ENCODE assay signal across 8 mouse cellular contexts in the genomic region with DNA sequence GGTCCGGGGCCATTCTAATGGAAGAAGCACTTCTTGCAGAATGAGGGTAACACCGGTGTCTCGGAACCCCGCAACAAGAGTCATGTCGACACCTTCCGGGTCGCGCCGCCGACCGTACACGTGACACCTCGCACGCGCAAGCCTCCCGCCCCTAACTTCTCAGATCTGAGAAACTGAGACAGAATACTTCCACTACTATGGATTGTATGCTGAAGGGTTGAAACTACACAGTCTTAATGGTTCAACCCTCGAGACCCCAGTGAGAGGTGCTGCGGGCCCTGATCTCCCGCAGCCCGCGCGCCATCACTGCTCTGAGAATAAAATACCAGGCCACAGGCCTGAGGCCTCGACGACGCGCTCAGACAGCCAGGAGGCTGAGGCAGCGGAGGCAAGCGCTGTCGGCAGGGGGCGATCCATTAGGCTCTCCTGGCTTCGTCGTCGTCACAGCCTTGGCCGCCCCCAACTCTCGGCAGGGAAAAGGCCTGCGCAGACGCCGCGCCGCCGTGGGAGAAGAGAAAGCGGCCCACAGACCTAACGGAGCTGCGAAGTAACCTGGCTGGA. TPM values are rescaled to one million over a fixed set of nuclear protein-coding genes. Genes with fewer than 3 reads are reported as not detected.
DNase-seq lines count a peak whose midpoint lies in the region; ATAC-seq and TF ChIP-seq lines count a peak whose summit lies in the region.

No protein-coding gene starts in this region.

- H3K9ac ChIP-seq in embryonic facial prominence, embryonic 13.5 days = peak overlapping the region; percentile 100
- peak overlapping the region; percentile 99 for H3K9ac ChIP-seq in kidney, embryonic 14.5 days (ENCODE audit: low read depth, low read length)
- peak overlapping the region; percentile 97 for H3K9ac ChIP-seq in limb, embryonic 15.5 days
- H3K9ac ChIP-seq in midbrain, postnatal 0 days (replicated peaks; ENCODE audit: low read length, poor library complexity, severe bottlenecking) = peak overlapping the region; percentile 96
- H3K9ac ChIP-seq in stomach, embryonic 14.5 days (replicated peaks; ENCODE audit: low read depth, low read length) = peak overlapping the region; percentile 99

- TF ChIP-seq CTCF in midbrain, postnatal 0 days (IDR thresholded peaks at IDR 0.05) = peak; percentile 68

- H3K9me3 ChIP-seq in embryonic facial prominence, embryonic 13.5 days = no peaks in the 10 kb centered on the region
- H3K9me3 ChIP-seq in kidney, embryonic 14.5 days (ENCODE audit: control insufficient read depth, low read length) = no peaks in the 10 kb centered on the region
- H3K9me3 ChIP-seq in limb, embryonic 15.5 days = no peaks in the 10 kb centered on the region
- H3K9me3 ChIP-seq in midbrain, postnatal 0 days (ENCODE audit: low read length) = no peaks in the 10 kb centered on the region
- no peaks in the 10 kb centered on the region for H3K9me3 ChIP-seq in stomach, embryonic 14.5 days (ENCODE audit: control insufficient read depth, low read depth, low read length)

- peaks cover 9% of the 10 kb centered on the region for H3K36me3 ChIP-seq in embryonic facial prominence, embryonic 13.5 days
- peaks cover 10% of the 10 kb centered on the region; the same call in 1 of the 2 replicates for H3K36me3 ChIP-seq in kidney, embryonic 14.5 days (ENCODE audit: control insufficient read depth, insufficient read depth, low read length)
- no peaks in the 10 kb centered on the region for H3K36me3 ChIP-seq in limb, embryonic 15.5 days
- no peaks in the 10 kb centered on the region for H3K36me3 ChIP-seq in midbrain, postnatal 0 days (ENCODE audit: insufficient read depth, low read length)
- H3K36me3 ChIP-seq in stomach, embryonic 14.5 days (ENCODE audit: control insufficient read depth, insufficient read depth, low read length) = peaks cover 4% of the 10 kb centered on the region

- peaks cover 32% of the 10 kb centered on the region for H3K4me1 ChIP-seq in embryonic facial prominence, embryonic 13.5 days
- peaks cover 28% of the 10 kb centered on the region for H3K4me1 ChIP-seq in kidney, embryonic 14.5 days (ENCODE audit: control insufficient read depth, insufficient read depth, low read length)
- peaks cover 25% of the 10 kb centered on the region for H3K4me1 ChIP-seq in limb, embryonic 15.5 days
- peaks cover 14% of the 10 kb centered on the region for H3K4me1 ChIP-seq in midbrain, postnatal 0 days (ENCODE audit: insufficient read depth, low read length)
- peaks cover 21% of the 10 kb centered on the region; the same call in 1 of the 2 replicates for H3K4me1 ChIP-seq in stomach, embryonic 14.5 days (ENCODE audit: control insufficient read depth, insufficient read depth, low read length)

- ATAC-seq in embryonic facial prominence, embryonic 13.5 days (ENCODE audit: insufficient number of reproducible peaks, insufficient read depth, low FRiP score, low TSS enrichment, low read depth) = peak; percentile 75
- peak; percentile 81 for ATAC-seq in kidney, embryonic 14.5 days (ENCODE audit: low FRiP score, low TSS enrichment)
- ATAC-seq in limb, embryonic 15.5 days (ENCODE audit: insufficient number of reproducible peaks, low FRiP score, low TSS enrichment, low read depth) = peak; percentile 66; the same call in 1 of the 2 replicates
- peak; percentile 85 for ATAC-seq in midbrain, postnatal 0 days (ENCODE audit: low FRiP score)
- ATAC-seq in stomach, embryonic 14.5 days (ENCODE audit: insufficient number of reproducible peaks, insufficient read depth, low FRiP score, low read depth) = peak; percentile 77

- peak overlapping the region; percentile 95 for H3K4me3 ChIP-seq in embryonic facial prominence, embryonic 13.5 days
- H3K4me3 ChIP-seq in kidney, embryonic 14.5 days (ENCODE audit: low read length) = peak overlapping the region; percentile 88
- H3K4me3 ChIP-seq in limb, embryonic 15.5 days = peak overlapping the region; percentile 91
- peak overlapping the region; percentile 91 for H3K4me3 ChIP-seq in midbrain, postnatal 0 days (ENCODE audit: low read depth, low read length)
- peak overlapping the region; percentile 95 for H3K4me3 ChIP-seq in stomach, embryonic 14.5 days (ENCODE audit: low read depth, low read length)

- DNase-seq in 416B (ENCODE audit: low read depth) = peak; percentile 83
- DNase-seq in adrenal gland, adult 8-10 months = peak; percentile 59
- peak; percentile 35 for DNase-seq in heart, adult 8-10 months (ENCODE audit: low spot score)
- DNase-seq in midbrain, postnatal 0 days (ENCODE audit: low spot score) = peak; percentile 82

- no peaks in the 10 kb centered on the region for H3K27me3 ChIP-seq in embryonic facial prominence, embryonic 13.5 days
- no peaks in the 10 kb centered on the region for H3K27me3 ChIP-seq in kidney, embryonic 14.5 days (ENCODE audit: control insufficient read depth, insufficient read depth, low read length)
- no peaks in the 10 kb centered on the region for H3K27me3 ChIP-seq in limb, embryonic 15.5 days
- H3K27me3 ChIP-seq in midbrain, postnatal 0 days (ENCODE audit: insufficient read depth, low read length) = no peaks in the 10 kb centered on the region
- no peaks in the 10 kb centered on the region for H3K27me3 ChIP-seq in stomach, embryonic 14.5 days (ENCODE audit: control insufficient read depth, insufficient read depth, low read length)

- H3K4me2 ChIP-seq in embryonic facial prominence, embryonic 13.5 days = peak overlapping the region; percentile 95
- peak overlapping the region; percentile 94 for H3K4me2 ChIP-seq in kidney, embryonic 14.5 days (replicated peaks; ENCODE audit: low read depth, low read length)
- H3K4me2 ChIP-seq in limb, embryonic 15.5 days = peak overlapping the region; percentile 72
- H3K4me2 ChIP-seq in midbrain, postnatal 0 days (ENCODE audit: low read depth, low read length, poor library complexity, severe bottlenecking) = peak overlapping the region; percentile 87
- peak overlapping the region; percentile 91 for H3K4me2 ChIP-seq in stomach, embryonic 14.5 days (replicated peaks; ENCODE audit: low read depth, low read length)

- WGBS in embryonic facial prominence, embryonic 13.5 days = under 1% methylated on average over 44 of the region's 44 CpGs
- WGBS in kidney, embryonic 14.5 days = under 1% methylated on average over 44 of the region's 44 CpGs
- under 1% methylated on average over 44 of the region's 44 CpGs for WGBS in limb, embryonic 15.5 days
- WGBS in midbrain, postnatal 0 days = 0% methylated on average over 44 of the region's 44 CpGs
- under 1% methylated on average over 42 of the region's 44 CpGs for WGBS in stomach, embryonic 14.5 days

- peak overlapping the region; percentile 96 for H3K27ac ChIP-seq in embryonic facial prominence, embryonic 13.5 days
- H3K27ac ChIP-seq in kidney, embryonic 14.5 days (ENCODE audit: low read depth, low read length) = peak overlapping the region; percentile 95
- H3K27ac ChIP-seq in limb, embryonic 15.5 days = peak overlapping the region; percentile 96
- H3K27ac ChIP-seq in midbrain, postnatal 0 days (ENCODE audit: low read depth, low read length) = peak overlapping the region; percentile 97
- H3K27ac ChIP-seq in stomach, embryonic 14.5 days (ENCODE audit: low read length) = peak overlapping the region; percentile 96

RNA-seq across cellular contexts. Expression of gene Hnrnpm, which starts 1.9 kb away (rescaled TPM):
- 100 to 1,000 TPM; 130 to 158 (median 141) TPM for total RNA-seq in adrenal gland, adult 8-10 months (2022)
- 372 and 384 TPM in 2 replicates for polyA plus RNA-seq in embryonic facial prominence, embryonic 13.5 days (2015; fragmentation: Nextera tagmentation; extraction: Ambion mirVana)
- total RNA-seq in heart, adult 8-10 months (2022) = 10 to 100 TPM; 76.0 to 96.9 (median 84.0) TPM
- 375 and 422 TPM in 2 replicates for polyA plus RNA-seq in kidney, embryonic 14.5 days (2014; fragmentation: Nextera tagmentation; extraction: Ambion mirVana)
- polyA plus RNA-seq in limb, embryonic 15.5 days (2015; fragmentation: Nextera tagmentation; extraction: Ambion mirVana) = 274 and 281 TPM in 2 replicates
- total RNA-seq in midbrain, postnatal 0 days (2014; rRNA removed) = 48.7 and 58.1 TPM in 2 replicates
- 113 and 124 TPM in 2 replicates for polyA plus RNA-seq in midbrain, postnatal 0 days (2015; fragmentation: Nextera tagmentation; extraction: Ambion mirVana)
- polyA plus RNA-seq in stomach, embryonic 14.5 days (2014; fragmentation: Nextera tagmentation; extraction: Ambion mirVana) = 313 and 333 TPM in 2 replicates

RNA-seq across cellular contexts. Expression of gene March2, which starts 33.7 kb away (rescaled TPM):
- 100 to 1,000 TPM in 3 of 4 experiments, 10 to 100 TPM in 1; 96.1 to 125 (median 112) TPM for total RNA-seq in adrenal gland, adult 8-10 months (2022)
- polyA plus RNA-seq in embryonic facial prominence, embryonic 13.5 days (2015; fragmentation: Nextera tagmentation; extraction: Ambion mirVana) = 42.6 and 46.9 TPM in 2 replicates
- 100 to 1,000 TPM; 126 to 160 (median 136) TPM for total RNA-seq in heart, adult 8-10 months (2022)
- polyA plus RNA-seq in kidney, embryonic 14.5 days (2014; fragmentation: Nextera tagmentation; extraction: Ambion mirVana) = 31.2 and 46.1 TPM in 2 replicates
- polyA plus RNA-seq in limb, embryonic 15.5 days (2015; fragmentation: Nextera tagmentation; extraction: Ambion mirVana) = 62.6 and 65.6 TPM in 2 replicates
- total RNA-seq in midbrain, postnatal 0 days (2014; rRNA removed) = 90.1 and 100 TPM in 2 replicates
- 65.2 and 65.9 TPM in 2 replicates for polyA plus RNA-seq in midbrain, postnatal 0 days (2015; fragmentation: Nextera tagmentation; extraction: Ambion mirVana)
- 42.8 and 49.3 TPM in 2 replicates for polyA plus RNA-seq in stomach, embryonic 14.5 days (2014; fragmentation: Nextera tagmentation; extraction: Ambion mirVana)

RNA-seq across cellular contexts. Expression of gene Pram1, which starts 46.9 kb away (rescaled TPM):
- total RNA-seq in adrenal gland, adult 8-10 months (2022) = 1 to 10 TPM in 2 of 4 experiments, under 1 TPM in 1, not detected in 1; 0.87 to 2.2 (median 2.1) TPM
- polyA plus RNA-seq in embryonic facial prominence, embryonic 13.5 days (2015; fragmentation: Nextera tagmentation; extraction: Ambion mirVana) = 0.72 and 0.91 TPM in 2 replicates
- under 1 TPM in 2 of 4 experiments, not detected in 2; 0.27 to 0.31 TPM for total RNA-seq in heart, adult 8-10 months (2022)
- 0.66 and 0.81 TPM in 2 replicates for polyA plus RNA-seq in kidney, embryonic 14.5 days (2014; fragmentation: Nextera tagmentation; extraction: Ambion mirVana)
- 0.27 and 0.34 TPM in 2 replicates for polyA plus RNA-seq in limb, embryonic 15.5 days (2015; fragmentation: Nextera tagmentation; extraction: Ambion mirVana)
- total RNA-seq in midbrain, postnatal 0 days (2014; rRNA removed) = not detected in 2 replicates
- 0.41 TPM in 1 of 2 replicates, not detected in the other for polyA plus RNA-seq in midbrain, postnatal 0 days (2015; fragmentation: Nextera tagmentation; extraction: Ambion mirVana)
- 0.59 and 0.62 TPM in 2 replicates for polyA plus RNA-seq in stomach, embryonic 14.5 days (2014; fragmentation: Nextera tagmentation; extraction: Ambion mirVana)

RNA-seq across cellular contexts. Expression of gene Zfp414, which starts 55.9 kb away (rescaled TPM):
- total RNA-seq in adrenal gland, adult 8-10 months (2022) = 10 to 100 TPM; 35.0 to 68.4 (median 50.1) TPM
- 49.1 and 50.2 TPM in 2 replicates for polyA plus RNA-seq in embryonic facial prominence, embryonic 13.5 days (2015; fragmentation: Nextera tagmentation; extraction: Ambion mirVana)
- total RNA-seq in heart, adult 8-10 months (2022) = 10 to 100 TPM in 1 of 4 experiments, 1 to 10 TPM in 3; 7.0 to 11.4 (median 8.8) TPM
- polyA plus RNA-seq in kidney, embryonic 14.5 days (2014; fragmentation: Nextera tagmentation; extraction: Ambion mirVana) = 73.1 and 82.9 TPM in 2 replicates
- polyA plus RNA-seq in limb, embryonic 15.5 days (2015; fragmentation: Nextera tagmentation; extraction: Ambion mirVana) = 40.5 and 42.4 TPM in 2 replicates
- total RNA-seq in midbrain, postnatal 0 days (2014; rRNA removed) = 43.8 and 58.8 TPM in 2 replicates
- polyA plus RNA-seq in midbrain, postnatal 0 days (2015; fragmentation: Nextera tagmentation; extraction: Ambion mirVana) = 89.1 and 96.0 TPM in 2 replicates
- 85.5 and 98.8 TPM in 2 replicates for polyA plus RNA-seq in stomach, embryonic 14.5 days (2014; fragmentation: Nextera tagmentation; extraction: Ambion mirVana)

Comparison
In these comparisons a context has a peak if more than half of its experiments do, and no peak if none do; other contexts are left out.
1. Peak in every context shown above with its lines: DNase-seq, ATAC-seq, H3K4me3 ChIP-seq and H3K27ac ChIP-seq.